Mouse (Mus musculus) midbrain, embryonic 14.5 days (tissue): ENCODE results near the gene Cuzd1. TPM values are rescaled to one million over a fixed set of nuclear protein-coding genes. Genes with fewer than 3 reads are reported as not detected.
A peak's percentile ranks its signal among the peaks of the same experiment; 100 is the strongest.

Experiments used
- ATAC-seq: fragments of 200-750 bp; cut with Nextera tagmentation; 2 replicates; pipeline ENCODE4 v1.8.0; 2017; ENCODE audit warnings: moderate number of reproducible peaks, moderate library complexity; ENCODE audit not compliant: low FRiP score, low TSS enrichment
- DNase-seq: peaks from one replicate; pipeline ENCODE4 v3.0.0-alpha.2; 2015
- H3K27ac ChIP-seq: fragments of 300-500 bp; sonication (generic); replicated peaks from 2 replicates; pipeline ENCODE4 v1.5.1; 2014; ENCODE audit warnings: mild to moderate bottlenecking, low read depth, low read length, moderate library complexity
- H3K27me3 ChIP-seq: fragments of 300-500 bp; sonication (generic); 2 replicates; pipeline ENCODE4 v1.6.1; 2014; ENCODE audit warnings: low read length, control low read depth, mixed read lengths; ENCODE audit not compliant: control insufficient read depth, insufficient read depth
- H3K36me3 ChIP-seq: fragments of 300-500 bp; sonication (generic); 2 replicates; pipeline ENCODE4 v1.6.1; 2014; ENCODE audit warnings: low read length, control low read depth; ENCODE audit not compliant: control insufficient read depth, insufficient read depth
- H3K4me1 ChIP-seq: fragments of 300-500 bp; sonication (generic); 2 replicates; pipeline ENCODE4 v1.6.1; 2014; ENCODE audit warnings: mild to moderate bottlenecking, antibody characterized with exemption, low read length, control low read depth; ENCODE audit not compliant: control insufficient read depth, insufficient read depth
- H3K4me2 ChIP-seq: fragments of 300-500 bp; sonication (generic); 2 replicates; pipeline ENCODE4 v1.6.1; 2014; ENCODE audit warnings: mild to moderate bottlenecking, low read length, moderate library complexity
- H3K4me3 ChIP-seq: fragments of 300-500 bp; sonication (generic); replicated peaks from 2 replicates; pipeline ENCODE4 v1.5.1; 2014; ENCODE audit warnings: low read depth, low read length
- H3K9ac ChIP-seq: fragments of 300-500 bp; sonication (generic); replicated peaks from 2 replicates; pipeline ENCODE4 v1.6.1; 2014; ENCODE audit warnings: mild to moderate bottlenecking, low read length, moderate library complexity
- H3K9me3 ChIP-seq: fragments of 300-500 bp; sonication (generic); 2 replicates; pipeline ENCODE4 v1.6.1; 2016; ENCODE audit warnings: low read length, control low read depth, mixed read lengths; ENCODE audit not compliant: control insufficient read depth
- WGBS: fragments of 180-500 bp; shearing (Covaris S2); extraction: QIAGEN DNeasy Blood & Tissue Kit; methylation state at CpG from one replicate; pipeline ENCODE4 v1.1.7; 2014; 5-methylcytosine and 5-hydroxymethylcytosine counted together
- polyA plus RNA-seq: library from polyadenylated mRNA; unstranded; fragments of >200 nt; fragmentation: Nextera tagmentation; extraction: Ambion mirVana; gene quantifications from 2 replicates; pipeline ENCODE4 v1.2.1, GENCODE M21; 2014

Cuzd1 gene
- polyA plus RNA-seq, 1 experiment from 2014 or later = not detected

DNA sequence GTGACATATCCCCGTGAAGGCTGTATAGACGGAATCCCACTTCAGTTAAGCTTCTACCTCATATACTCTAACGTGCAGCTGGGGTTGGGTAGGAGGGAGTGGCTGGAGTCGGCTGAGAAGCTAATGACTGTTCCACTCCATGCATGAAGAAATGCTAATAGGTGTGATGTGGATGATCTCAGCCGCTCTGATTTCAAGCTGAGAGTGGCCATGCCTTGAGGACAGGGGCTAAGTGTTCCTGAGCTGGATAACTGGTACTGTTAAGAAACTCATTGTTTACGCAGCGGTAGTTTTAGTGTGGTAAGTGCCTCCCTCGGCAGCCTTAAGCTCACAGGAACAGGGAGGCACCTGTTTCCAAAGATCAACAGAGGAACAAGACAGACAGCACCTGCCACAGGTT, 18.8 kb downstream of the Cuzd1 start:
- 85% methylated on average over 8 of the region's 8 CpGs for WGBS
- Histone ChIP-seq H3K36me3 (no peaks in the 10 kb centered on the region), H3K27ac (no peak overlapping the region), H3K4me1 (no peaks in the 10 kb centered on the region), H3K9ac (no peak overlapping the region), H3K27me3 (no peaks in the 10 kb centered on the region), H3K4me2 (no peak overlapping the region), H3K9me3 (no peaks in the 10 kb centered on the region), H3K4me3 (no peak overlapping the region)
- DNase-seq = no peak
- no peak for ATAC-seq

DNA sequence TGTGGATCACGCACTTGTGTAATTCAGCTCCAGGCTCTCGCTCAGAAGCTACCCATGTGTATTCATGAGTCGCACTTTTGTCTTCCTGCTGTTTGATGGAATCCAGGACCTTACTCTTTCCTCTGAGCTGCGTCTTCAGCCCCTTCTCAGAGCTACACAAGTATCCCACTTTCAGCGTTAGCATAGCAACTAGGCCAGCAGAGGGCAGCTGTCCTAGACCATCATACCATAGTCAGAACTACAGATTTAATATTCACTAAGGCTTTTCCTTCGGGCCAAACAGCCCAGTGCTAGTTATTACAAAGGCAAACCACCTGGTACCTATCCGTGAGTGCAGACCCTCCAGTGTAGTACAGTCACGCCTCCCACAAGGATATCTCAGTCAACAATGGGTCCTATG, 24.9 kb downstream of the Cuzd1 start:
- 77% methylated on average over 8 of the region's 8 CpGs for WGBS
- ATAC-seq = no peak
- no peaks in the 10 kb centered on the region for H3K27me3 ChIP-seq
- H3K27ac ChIP-seq = no peak overlapping the region
- DNase-seq = peak; percentile 7
- H3K4me3 ChIP-seq = no peak overlapping the region
- H3K4me2 ChIP-seq = no peak overlapping the region
- H3K36me3 ChIP-seq = no peaks in the 10 kb centered on the region
- no peak overlapping the region for H3K9ac ChIP-seq
- H3K9me3 ChIP-seq = no peaks in the 10 kb centered on the region
- no peaks in the 10 kb centered on the region for H3K4me1 ChIP-seq

DNA sequence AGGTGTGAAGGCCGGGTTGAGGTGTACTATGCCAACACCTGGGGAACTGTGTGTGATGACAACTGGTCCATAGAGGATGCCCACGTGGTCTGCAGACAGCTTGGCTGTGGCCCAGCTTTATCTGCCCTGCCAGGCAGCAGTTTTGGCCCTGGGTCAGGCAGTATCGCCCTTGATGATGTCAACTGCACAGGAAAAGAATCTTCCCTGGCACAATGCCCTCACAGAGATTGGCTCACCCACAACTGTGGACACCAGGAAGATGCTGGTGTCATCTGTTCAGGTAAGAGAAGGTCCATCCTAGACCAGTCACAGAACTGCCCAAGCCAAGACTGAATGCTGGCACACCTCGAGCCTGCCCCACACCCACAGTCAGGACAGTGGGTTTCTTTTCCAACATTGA, 56.2 kb downstream of the Cuzd1 start:
- Histone ChIP-seq H3K36me3 (no peaks in the 10 kb centered on the region), H3K27ac (no peak overlapping the region), H3K27me3 (no peaks in the 10 kb centered on the region), H3K9me3 (no peaks in the 10 kb centered on the region), H3K9ac (no peak overlapping the region), H3K4me1 (no peaks in the 10 kb centered on the region), H3K4me3 (no peak overlapping the region), H3K4me2 (no peak overlapping the region)
- 78% methylated on average over 4 of the region's 4 CpGs for WGBS
- peak; percentile 1 for DNase-seq
- no peak for ATAC-seq

DNA sequence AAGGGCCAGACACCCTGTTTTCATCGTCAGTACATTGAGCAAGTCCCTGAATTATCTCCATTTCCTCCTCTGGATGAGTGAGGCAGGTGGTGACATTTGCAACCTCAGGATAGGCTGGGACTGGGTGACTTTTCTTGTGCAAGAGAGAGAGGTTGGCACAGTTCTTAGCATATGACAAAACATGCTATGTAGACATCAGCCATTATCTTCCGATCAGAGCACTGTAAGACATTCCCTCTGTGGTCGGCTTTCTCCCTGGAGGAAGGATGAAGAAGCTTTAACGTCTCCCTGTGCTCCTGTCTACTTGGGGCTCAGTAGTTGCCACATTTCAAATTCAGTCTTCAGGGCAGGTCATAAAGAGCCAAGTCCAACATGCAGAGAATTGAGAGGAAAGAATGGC, 57.8 kb downstream of the Cuzd1 start:
- H3K36me3 ChIP-seq = no peaks in the 10 kb centered on the region
- no peak overlapping the region for H3K9ac ChIP-seq
- DNase-seq = no peak
- 88% methylated on average over 4 of the region's 4 CpGs for WGBS
- no peaks in the 10 kb centered on the region for H3K27me3 ChIP-seq
- H3K4me2 ChIP-seq = no peak overlapping the region
- no peaks in the 10 kb centered on the region for H3K4me1 ChIP-seq
- H3K27ac ChIP-seq = no peak overlapping the region
- H3K9me3 ChIP-seq = no peaks in the 10 kb centered on the region
- H3K4me3 ChIP-seq = no peak overlapping the region
- no peak for ATAC-seq

DNA sequence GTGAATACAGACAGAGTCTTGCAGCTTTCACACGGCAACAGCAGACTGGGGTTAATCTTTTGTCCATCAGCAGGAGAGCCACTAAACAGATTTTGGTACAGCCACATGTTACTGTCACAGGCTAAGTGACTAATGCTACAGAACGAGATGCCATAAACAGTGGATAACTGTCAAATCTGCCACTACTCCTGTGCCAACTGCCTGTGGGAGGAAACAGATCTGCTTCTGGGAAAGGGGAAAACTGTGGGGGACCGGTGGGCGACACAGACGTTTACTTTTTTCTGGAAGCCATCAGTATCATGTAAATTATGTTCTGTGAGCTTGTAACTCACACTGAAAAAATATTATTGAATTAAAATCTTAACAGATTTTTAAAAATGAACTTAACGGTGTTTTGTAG, 61.1 kb downstream of the Cuzd1 start:
- no peaks in the 10 kb centered on the region for H3K36me3 ChIP-seq
- H3K9me3 ChIP-seq = no peaks in the 10 kb centered on the region
- H3K9ac ChIP-seq = no peak overlapping the region
- DNase-seq (no peak), ATAC-seq (no peak)
- H3K27me3 ChIP-seq = no peaks in the 10 kb centered on the region
- H3K27ac ChIP-seq = no peak overlapping the region
- 70% methylated on average over 6 of the region's 6 CpGs for WGBS
- no peak overlapping the region for H3K4me2 ChIP-seq
- no peaks in the 10 kb centered on the region for H3K4me1 ChIP-seq
- H3K4me3 ChIP-seq = no peak overlapping the region

Other genes with a start within 250 kb of the Cuzd1 start
- gene 4933402N03Rik, start 176.0 kb downstream of the Cuzd1 start, polyA plus RNA-seq = not detected in 2 replicates
- gene 5430419D17Rik, start 147.9 kb downstream of the Cuzd1 start, polyA plus RNA-seq = not detected in 2 replicates
- gene Fam24b, start 7.2 kb upstream of the Cuzd1 start, polyA plus RNA-seq = not detected in 2 replicates
- 0.42 TPM in 1 of 2 replicates, not detected in the other for gene Fam24a, start 11.6 kb upstream of the Cuzd1 start, polyA plus RNA-seq
- 28.8 and 28.9 TPM in 2 replicates for gene 2310057M21Rik, start 40.5 kb upstream of the Cuzd1 start, polyA plus RNA-seq
- 42.8 and 46.3 TPM in 2 replicates for gene Pstk, start 48.8 kb upstream of the Cuzd1 start, polyA plus RNA-seq
- 15.6 and 22.8 TPM in 2 replicates for gene Ikzf5, start 88.2 kb upstream of the Cuzd1 start, polyA plus RNA-seq
- gene Acadsb, start 88.3 kb upstream of the Cuzd1 start, polyA plus RNA-seq = 99.3 and 125 TPM in 2 replicates
- gene Hmx3, start 220.6 kb upstream of the Cuzd1 start, polyA plus RNA-seq = 0.15 and 0.33 TPM in 2 replicates
- gene Hmx2, start 226.5 kb upstream of the Cuzd1 start, polyA plus RNA-seq = 0.07 and 0.09 TPM in 2 replicates
- 167 and 169 TPM in 2 replicates for gene Bub3, start 237.9 kb upstream of the Cuzd1 start, polyA plus RNA-seq